10 mouse cellular contexts compared by ENCODE assay signal in the genomic region with DNA sequence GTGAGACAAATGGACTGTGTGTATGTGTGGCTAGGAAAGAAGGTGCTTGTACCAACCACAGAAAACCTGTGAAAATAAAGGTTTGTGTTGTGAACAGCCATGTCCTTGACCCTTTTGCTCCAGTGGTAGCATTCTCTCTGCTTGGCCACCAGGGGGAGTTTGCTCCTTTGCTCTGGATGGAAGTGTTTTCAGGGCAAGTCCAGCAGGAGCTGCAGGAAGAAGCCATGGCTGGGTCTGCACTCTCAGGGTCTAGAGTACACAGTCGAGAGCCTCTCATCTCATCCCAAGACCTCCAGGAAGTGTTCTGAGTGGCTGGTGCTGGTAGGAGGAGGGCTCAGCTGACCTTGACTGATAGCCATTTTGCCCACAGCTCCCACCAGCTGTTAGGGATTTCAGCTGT. TPM values are rescaled to one million over a fixed set of nuclear protein-coding genes. Genes with fewer than 3 reads are reported as not detected.
DNase-seq lines count a peak whose midpoint lies in the region; ATAC-seq and TF ChIP-seq lines count a peak whose summit lies in the region.
"Had no signal": no experiment of that assay in that cellular context is flagged by ENCODE, and none has a peak within 500 bp of the region (broad histone marks: within the 10 kb centered on the region; RNA-seq: fewer than 3 reads in every experiment).

No protein-coding gene starts in this region.

- H3K4me2 ChIP-seq in heart, postnatal 0 days (ENCODE audit: low read depth, low read length), result no peak overlapping the region
- no peak overlapping the region for H3K4me2 ChIP-seq in heart, embryonic 12.5 days
- H3K4me2 ChIP-seq: liver, embryonic 15.5 days had no signal

- H3K9me3 ChIP-seq in heart, postnatal 0 days (replicated peaks; ENCODE audit: control insufficient read depth, low read length), result no peaks in the 10 kb centered on the region
- H3K9me3 ChIP-seq in heart, embryonic 12.5 days (replicated peaks), result no peaks in the 10 kb centered on the region
- H3K9me3 ChIP-seq: liver, embryonic 15.5 days had no signal

- peak; percentile 77 for TF ChIP-seq CTCF in heart, postnatal 0 days (IDR thresholded peaks at IDR 0.05; ENCODE audit: low read depth)

- 16% methylated on average over 1 of the region's 1 CpGs for WGBS in heart, postnatal 0 days
- WGBS in heart, embryonic 12.5 days, result 33% methylated on average over 1 of the region's 1 CpGs

- no peak for TF ChIP-seq EP300 in heart, postnatal 0 days (IDR thresholded peaks at IDR 0.05; ENCODE audit: low read depth)

- H3K36me3 ChIP-seq in heart, postnatal 0 days (replicated peaks; ENCODE audit: control insufficient read depth, insufficient read depth, low read length), result no peaks in the 10 kb centered on the region
- H3K36me3 ChIP-seq in heart, embryonic 12.5 days, result no peaks in the 10 kb centered on the region
- H3K36me3 ChIP-seq: liver, embryonic 15.5 days had no signal

- no peak overlapping the region for H3K27ac ChIP-seq in heart, postnatal 0 days (ENCODE audit: low read depth)
- H3K27ac ChIP-seq in heart, embryonic 12.5 days (ENCODE audit: poor library complexity, severe bottlenecking), result no peak overlapping the region
- H3K27ac ChIP-seq: liver, embryonic 15.5 days had no signal

- no peaks in the 10 kb centered on the region for H3K4me1 ChIP-seq in heart, postnatal 0 days (ENCODE audit: control insufficient read depth, insufficient read depth)
- no peaks in the 10 kb centered on the region for H3K4me1 ChIP-seq in heart, embryonic 12.5 days (replicated peaks)
- H3K4me1 ChIP-seq: liver, embryonic 15.5 days had no signal

- ATAC-seq in heart, postnatal 0 days (ENCODE audit: insufficient read depth, low read depth), result no peak
- no peak for ATAC-seq in heart, embryonic 12.5 days (ENCODE audit: insufficient number of reproducible peaks, low FRiP score)
- ATAC-seq in monocyte, adult 5-6 weeks (replicated peaks; ENCODE audit: insufficient number of reproducible peaks, low FRiP score, low TSS enrichment, poor library complexity, severe bottlenecking), result no peak

- peak; percentile 39 for DNase-seq in heart, postnatal 0 days (ENCODE audit: low spot score)
- DNase-seq in ovary, postnatal 36 days (ENCODE audit: low spot score), result peak; percentile 5
- no peak for DNase-seq in ovary, postnatal 10 days (ENCODE audit: low spot score)
- DNase-seq in adipocyte (ENCODE audit: low spot score), result peak; percentile 45
- peak; percentile 39 to 46 for DNase-seq in kidney, postnatal 4 days
- DNase-seq in right cerebral cortex, postnatal 4 days, result peak; percentile 10

- no peak overlapping the region for H3K4me3 ChIP-seq in heart, postnatal 0 days (ENCODE audit: low read depth, low read length)
- H3K4me3 ChIP-seq in heart, embryonic 12.5 days, result no peak overlapping the region
- H3K4me3 ChIP-seq: erythroblast, embryonic 14.5 days; liver, embryonic 15.5 days had no signal

- H3K27me3 ChIP-seq in heart, postnatal 0 days (ENCODE audit: control insufficient read depth, insufficient read depth, low read length), result no peaks in the 10 kb centered on the region
- no peaks in the 10 kb centered on the region for H3K27me3 ChIP-seq in heart, embryonic 12.5 days (replicated peaks)
- H3K27me3 ChIP-seq: liver, embryonic 15.5 days had no signal

- H3K9ac ChIP-seq in heart, postnatal 0 days (replicated peaks; ENCODE audit: low read depth, low read length), result no peak overlapping the region
- H3K9ac ChIP-seq in heart, embryonic 12.5 days, result no peak overlapping the region
- H3K9ac ChIP-seq: liver, embryonic 15.5 days had no signal

RNA-seq across cellular contexts. Expression of a gene that starts 27.5 kb away (rescaled TPM):
- not detected in 2 replicates for total RNA-seq in heart, postnatal 0 days (2014; rRNA removed; ENCODE audit: low replicate concordance)
- polyA plus RNA-seq in heart, postnatal 0 days (2015; fragmentation: Nextera tagmentation; extraction: Ambion mirVana), result not detected in 2 replicates
- polyA plus RNA-seq in heart, embryonic 12.5 days (2016; fragmentation: Nextera tagmentation; extraction: Ambion mirVana), result not detected in 2 replicates
- not detected in 3 replicates for total RNA-seq in monocyte, adult 5-6 weeks (2017)
- polyA plus RNA-seq: erythroblast, embryonic 14.5 days; liver, embryonic 15.5 days had no signal
